Mouse (Mus musculus) G1E (cell line): ENCODE results near the gene Rell1.

Experiments used
- CTCF ChIP-seq: IDR thresholded peaks from 2 replicates; pipeline ENCODE4 v1.5.1; 2012; ENCODE audit warnings: low read depth, low read length, inconsistent platforms, mixed read lengths
- GATA1 ChIP-seq: IDR thresholded peaks from 2 replicates; pipeline ENCODE4 v1.6.1; 2012; ENCODE audit warnings: borderline replicate concordance, low read length, inconsistent platforms, mixed read lengths

GRCm38 (mm10) chr5:63874880-63875279, 93.8 kb downstream of the Rell1 start:
- TF ChIP-seq CTCF (no peak), GATA1 (no peak)
